Mouse (Mus musculus) heart, postnatal 4 days (tissue): ENCODE results near the gene Slc39a3. TPM values are rescaled to one million over a fixed set of nuclear protein-coding genes. Genes with fewer than 3 reads are reported as not detected.
"Not testable (repeated sequence)": the region's sequence is repeated elsewhere in the genome, so short reads cannot be mapped to it uniquely, and the experiment has no call there.

Experiments used
- DNase-seq: peaks from one replicate; pipeline ENCODE4 v3.0.0; 2021
- total RNA-seq, 2 experiments: library from RNA; stranded (reverse); gene quantifications; 2 replicates each; pipeline ENCODE4 v1.2.3; 2021

Slc39a3 gene
- total RNA-seq, 2 experiments from 2014 or later, result 7.6 to 7.8 TPM

- DNase-seq, result not testable (repeated sequence)
These were observed 8.0 kb upstream of the Slc39a3 start for GRCm38 (mm10) chr10:81045246-81045645.

DNA sequence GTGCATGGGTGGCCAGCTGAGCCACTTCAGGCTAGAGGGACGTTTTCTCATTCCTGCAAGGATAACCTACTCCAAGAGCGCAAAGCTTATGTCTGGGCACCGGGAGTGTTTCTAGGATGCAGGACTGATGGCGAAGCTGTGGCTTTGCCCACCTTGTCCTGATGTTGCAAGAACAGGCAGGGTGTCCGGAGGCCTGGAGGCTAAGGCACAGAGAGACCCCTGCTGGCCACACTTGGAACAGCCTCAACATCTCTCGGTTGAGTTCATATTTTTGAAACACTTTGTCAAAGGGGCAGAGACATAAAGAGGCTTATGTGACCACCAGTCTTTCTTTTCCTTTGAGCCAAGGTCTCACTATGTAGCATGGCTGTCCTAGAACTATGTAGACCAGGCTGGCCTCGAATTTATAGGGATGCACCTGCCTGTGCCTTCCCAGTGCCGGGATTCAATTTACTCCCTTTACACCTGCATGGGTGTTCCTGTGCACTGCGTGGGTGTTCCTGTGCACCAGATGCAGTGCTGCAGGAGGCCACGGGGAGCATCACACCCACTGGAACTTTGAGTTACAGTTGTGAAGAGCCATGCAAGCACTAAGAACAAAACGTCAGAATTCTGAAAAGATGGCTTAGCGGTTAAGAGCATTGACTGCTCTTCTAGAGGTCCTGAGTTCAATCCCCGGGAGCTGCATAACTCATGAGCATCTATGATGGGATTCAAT lies 4.4 kb upstream of the Slc39a3 start:
- peak; percentile 81 for DNase-seq

GRCm38 (mm10) chr10:81036251-81036650 lies 975 bp downstream of the Slc39a3 start:
- no peak for DNase-seq

- no peak for DNase-seq
These were observed 3.6 kb downstream of the Slc39a3 start for GRCm38 (mm10) chr10:81033586-81033985.

- DNase-seq, result no peak
These were observed 8.2 kb downstream of the Slc39a3 start for GRCm38 (mm10) chr10:81029031-81029430.

- DNase-seq, result no peak
These were observed 9.0 kb downstream of the Slc39a3 start for GRCm38 (mm10) chr10:81028219-81028618.

- peak; percentile 31 for DNase-seq
These were observed 9.9 kb downstream of the Slc39a3 start for GRCm38 (mm10) chr10:81027331-81027730.

DNA sequence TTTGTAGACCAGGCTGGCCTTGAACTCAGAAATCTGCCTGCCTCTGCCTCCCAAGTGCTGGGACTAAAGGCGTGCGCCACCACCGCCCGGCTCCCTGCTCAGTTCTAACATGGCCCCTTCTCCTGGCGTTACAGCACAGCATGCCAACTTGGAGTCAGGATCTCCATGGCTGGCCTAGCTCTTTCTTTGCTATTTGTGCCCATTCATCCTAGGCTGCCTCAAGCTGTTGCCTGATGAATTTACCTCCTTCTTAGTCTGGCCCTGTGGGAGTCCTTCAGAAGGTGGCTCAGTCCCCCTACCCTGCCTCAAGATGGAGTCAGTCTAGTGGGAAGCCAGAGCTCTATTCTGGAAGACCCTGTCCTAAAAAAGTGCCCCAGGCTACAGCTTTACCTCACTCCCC lies 10.4 kb downstream of the Slc39a3 start:
- no peak for DNase-seq

- no peak for DNase-seq
These were observed 11.5 kb downstream of the Slc39a3 start, which contains the start of gene Diras1 for GRCm38 (mm10) chr10:81025639-81026275. Gene Diras1 (minus strand): TSS chr10:81025662.

DNA sequence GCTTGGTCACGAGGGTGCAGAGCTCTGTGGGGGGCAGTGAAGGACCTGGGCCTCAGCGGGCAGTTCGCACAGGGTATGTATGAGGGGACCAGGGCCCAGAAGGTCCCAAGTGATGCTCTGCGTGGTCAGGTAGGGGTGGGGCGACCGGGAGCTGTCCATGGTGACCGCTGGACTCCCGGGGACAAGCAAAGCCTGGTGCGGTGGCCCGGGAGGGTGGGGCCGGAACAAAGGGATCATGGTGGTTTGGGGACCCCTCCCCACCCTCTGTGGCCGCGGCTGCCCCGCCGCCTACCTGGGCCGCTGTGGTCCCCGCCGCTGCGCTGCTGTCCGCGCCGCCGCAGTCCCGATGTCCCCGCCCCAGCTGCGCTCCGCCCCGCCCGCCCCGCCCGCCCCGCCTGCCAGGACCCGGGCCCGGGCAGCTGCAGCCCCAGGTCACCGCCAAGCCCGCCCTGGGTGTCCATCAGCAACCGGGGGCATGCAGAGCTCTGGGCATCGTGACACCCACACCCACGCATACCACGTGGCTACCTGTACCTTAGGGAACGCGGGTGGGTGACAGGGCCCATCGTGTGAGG lies 12.1 kb downstream of the Slc39a3 start:
- DNase-seq, result peak; percentile 37

DNA sequence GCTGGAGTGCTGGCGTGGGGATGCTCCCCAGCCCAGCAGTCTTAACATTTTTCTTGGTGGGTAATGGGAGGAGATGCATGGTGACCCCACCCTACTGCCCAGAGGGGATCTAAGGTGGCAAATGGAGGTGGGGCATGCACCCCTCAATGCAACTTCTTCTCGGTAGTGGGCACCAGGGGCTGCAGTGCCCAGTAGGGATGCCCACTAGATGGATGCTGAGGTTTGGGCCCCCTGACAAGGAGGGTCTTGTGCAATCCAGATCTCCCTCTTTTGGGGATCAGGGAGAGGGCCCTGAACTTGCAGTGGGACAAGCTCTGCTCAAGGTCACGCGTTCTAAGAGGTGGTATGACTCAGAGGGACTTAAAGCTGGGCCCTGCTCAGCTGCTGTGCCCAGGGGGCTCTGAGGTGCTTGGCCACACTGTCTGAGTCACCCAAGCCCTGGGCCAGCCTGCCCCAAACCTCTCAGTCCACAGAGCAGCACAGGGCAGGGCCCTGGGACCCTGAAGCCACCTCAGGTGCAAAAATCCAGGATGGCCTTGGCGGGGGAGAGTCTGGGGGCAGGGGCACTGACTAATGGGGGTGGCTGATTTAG lies 12.8 kb downstream of the Slc39a3 start:
- DNase-seq, result no peak

DNA sequence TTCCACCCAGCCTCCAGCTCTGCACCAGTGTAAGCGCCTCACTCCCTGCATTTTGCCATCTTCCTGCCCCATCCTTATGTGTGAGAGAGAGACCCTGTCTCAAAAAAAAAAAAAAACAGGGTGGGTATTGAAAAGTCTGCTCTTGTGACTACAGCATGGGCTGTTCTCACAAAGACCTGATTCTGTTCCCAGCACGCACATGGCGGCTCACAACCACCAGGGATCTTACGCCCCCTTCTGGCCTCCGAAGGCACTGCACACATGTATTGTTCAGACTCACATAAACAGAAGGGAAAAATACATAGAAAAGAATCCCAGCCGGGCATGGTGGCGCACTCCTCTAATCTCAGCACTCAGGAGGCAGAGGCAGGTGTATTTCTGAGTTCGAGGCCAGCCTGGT lies 14.5 kb downstream of the Slc39a3 start:
- no peak for DNase-seq

DNA sequence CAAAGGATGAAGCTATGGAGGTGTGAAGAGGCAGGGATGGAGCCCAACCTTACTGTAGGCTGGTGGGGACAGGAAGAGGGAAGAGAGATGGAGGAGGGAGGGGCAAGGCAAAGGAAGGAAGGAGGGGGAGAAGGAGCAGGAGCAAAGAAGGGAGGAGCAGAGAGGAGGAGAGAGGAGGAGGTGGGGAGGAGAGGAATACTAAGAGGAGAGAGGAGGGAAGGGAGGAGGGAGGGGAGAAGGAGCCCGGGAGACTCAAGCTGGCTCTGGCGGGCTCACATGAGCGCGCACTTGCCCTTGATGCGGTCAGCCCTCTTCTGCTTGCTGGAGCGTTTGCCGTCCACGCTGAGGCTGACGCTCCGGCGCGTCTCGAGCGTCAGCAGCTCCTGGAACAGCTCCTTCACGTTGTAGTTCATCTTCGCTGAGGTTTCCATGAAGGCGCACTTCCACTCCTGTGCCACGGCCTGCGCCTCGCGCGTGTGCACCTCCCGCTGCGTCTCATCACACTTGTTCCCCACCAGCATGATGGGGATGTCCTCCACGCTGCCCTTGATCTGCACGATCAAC lies 15.6 kb downstream of the Slc39a3 start:
- no peak for DNase-seq

- DNase-seq, result no peak
These were observed 17.0 kb downstream of the Slc39a3 start for GRCm38 (mm10) chr10:81020207-81020606.

- DNase-seq, result no peak
These were observed 17.5 kb downstream of the Slc39a3 start for GRCm38 (mm10) chr10:81019687-81020086.

DNA sequence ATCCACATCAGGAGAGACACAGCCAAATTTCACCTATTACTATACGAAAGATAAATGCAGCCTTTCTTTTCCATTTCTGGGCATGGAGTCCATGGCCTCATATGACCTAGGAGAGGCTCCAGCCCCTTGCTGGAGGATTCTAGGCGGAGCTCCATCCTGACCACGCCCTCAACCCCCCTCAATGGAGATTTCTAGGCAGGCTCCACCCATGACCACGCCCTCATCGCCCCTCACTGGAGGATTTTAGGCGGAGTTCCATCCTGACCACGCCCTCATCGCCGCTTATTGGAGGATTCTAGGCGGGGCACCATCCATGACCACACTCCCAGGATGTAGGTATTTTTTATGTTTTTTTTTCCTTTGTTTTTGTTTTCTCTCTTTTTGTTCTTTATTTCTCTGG lies 18.9 kb downstream of the Slc39a3 start:
- peak; percentile 59 for DNase-seq

DNA sequence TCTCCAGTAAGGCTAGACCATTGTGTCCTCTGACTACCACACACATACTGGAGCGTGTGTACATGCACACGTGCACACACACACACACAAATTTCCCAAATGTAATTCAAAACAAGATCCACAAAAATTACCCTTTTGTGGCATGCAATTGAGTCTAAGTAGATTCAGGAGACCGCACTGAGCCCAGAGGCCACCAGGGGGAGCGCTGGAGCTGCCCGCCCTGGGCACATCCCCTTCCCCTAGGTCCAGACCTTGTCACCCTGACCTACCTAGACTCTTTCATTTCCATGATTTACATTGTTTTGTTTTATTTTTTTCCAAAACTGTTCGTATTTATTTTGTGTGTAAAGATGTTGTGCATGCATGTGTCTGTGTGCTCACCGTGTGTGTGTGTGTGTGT lies 20.6 kb downstream of the Slc39a3 start:
- peak; percentile 81 for DNase-seq

DNA sequence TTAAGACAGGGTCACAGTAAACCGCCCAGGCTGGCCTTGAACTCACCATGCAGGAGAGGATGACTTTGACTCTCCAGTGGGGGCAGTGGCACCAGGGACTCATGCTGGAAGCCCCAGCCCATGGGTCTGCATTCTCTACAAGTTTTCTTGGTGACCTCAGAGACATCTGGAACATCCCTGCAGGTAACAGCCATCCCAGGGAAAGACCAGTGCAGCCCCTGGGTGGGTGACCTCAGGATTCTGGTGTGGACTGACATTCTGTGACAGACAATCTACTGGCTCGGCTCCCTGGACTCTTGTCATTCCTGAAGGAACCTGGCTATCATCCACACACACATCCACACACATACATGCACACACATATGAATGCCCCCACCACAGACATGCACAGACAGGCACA lies 21.6 kb downstream of the Slc39a3 start:
- no peak for DNase-seq

DNA sequence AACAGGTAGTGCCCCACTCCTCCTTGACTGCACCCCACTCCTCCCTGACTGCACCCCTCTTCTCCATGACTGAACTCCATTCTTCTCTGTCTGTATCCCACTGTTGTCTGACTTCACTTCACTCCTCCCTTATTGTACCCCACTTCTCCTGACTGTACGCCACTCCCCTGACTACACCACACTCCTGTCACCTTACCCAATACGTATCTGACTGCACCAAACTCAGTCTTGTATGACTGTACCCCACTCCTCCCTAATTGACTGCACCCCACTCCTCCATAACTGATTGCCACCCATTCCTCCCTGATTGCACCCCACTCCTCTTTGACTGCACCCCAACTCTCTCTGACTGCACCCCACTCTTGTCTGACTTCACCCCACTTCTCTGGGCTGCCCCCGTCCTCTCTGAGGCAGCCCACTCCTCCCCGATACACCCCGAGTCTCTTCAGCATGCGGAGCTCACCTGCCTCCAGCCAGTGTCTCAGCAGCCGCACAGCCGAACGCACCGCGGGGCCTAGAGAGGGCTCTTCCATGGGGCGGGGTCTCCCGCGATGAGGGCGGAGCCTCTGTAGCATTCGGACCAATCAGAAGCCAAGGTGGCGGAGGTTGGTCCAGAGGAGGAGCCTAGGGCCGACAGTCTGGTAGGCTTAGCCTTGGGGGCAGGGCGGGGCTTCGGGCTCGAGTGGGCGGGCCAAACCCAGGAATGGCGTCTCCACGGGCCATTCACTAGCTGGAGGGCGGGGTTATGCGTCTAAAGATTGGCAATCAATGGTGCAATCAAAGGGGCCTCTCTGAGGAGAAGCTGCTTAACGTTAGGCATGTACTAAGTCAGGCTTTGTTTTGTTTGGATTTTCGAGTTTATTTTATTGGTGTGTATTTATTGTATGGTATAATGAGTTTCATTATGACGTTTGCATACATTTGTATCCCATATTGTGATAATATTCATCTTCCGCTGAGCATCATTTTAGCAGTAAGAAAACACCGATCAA lies 22.5 kb downstream of the Slc39a3 start, which contains the start of gene Gng7:
Gene Gng7, minus strand, starts transcription at position 553 of the 992 bp plus-strand sequence.
- peak; percentile 89 for DNase-seq

DNA sequence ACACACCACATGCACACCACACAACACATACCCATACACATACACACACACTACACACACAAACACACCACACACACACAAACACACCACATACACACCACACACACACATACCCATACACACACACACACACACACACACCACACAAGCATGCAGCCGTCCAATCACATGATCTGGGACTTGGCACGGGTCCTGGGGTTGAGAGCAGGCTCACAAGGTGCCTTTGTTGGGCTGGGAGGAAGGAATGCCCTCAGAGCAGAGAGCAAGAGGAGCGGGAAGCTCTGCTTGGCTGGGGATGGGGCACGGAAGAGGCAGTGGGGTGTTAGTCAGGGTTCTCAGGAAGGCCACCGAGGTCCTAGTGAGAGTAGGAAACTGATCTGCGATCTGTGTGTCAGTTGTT lies 26.4 kb downstream of the Slc39a3 start:
- peak; percentile 70 for DNase-seq

DNA sequence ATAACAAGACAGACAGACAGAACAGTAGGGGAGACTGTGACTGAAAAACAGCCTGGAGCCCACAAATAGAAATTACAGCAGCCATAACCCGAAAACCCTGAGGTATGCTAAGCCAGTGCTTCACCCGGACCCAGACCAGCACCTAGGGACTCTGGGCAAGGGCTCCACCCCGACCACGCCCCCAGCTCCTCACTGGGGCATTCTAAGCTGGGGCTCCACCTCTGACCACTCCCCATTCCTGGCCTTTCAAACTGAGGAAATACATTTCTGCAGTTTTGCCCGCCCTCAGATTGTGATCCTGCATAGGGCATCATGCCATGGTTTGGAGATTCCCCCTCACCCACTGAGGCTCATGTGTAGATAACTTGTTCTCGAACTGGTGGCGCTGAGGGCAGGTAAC lies 30.0 kb downstream of the Slc39a3 start:
- no peak for DNase-seq
